In genomic region chr10:40432375-40432774, GRCm38 (mm10) we compare ENCODE assay signal across 14 mouse cellular contexts.
"Had no signal": no experiment of that assay in that cellular context is flagged by ENCODE, and none has a peak within 500 bp of the region (broad histone marks: within the 10 kb centered on the region; RNA-seq: fewer than 3 reads in every experiment).

No protein-coding gene starts in this region.

- H3K4me1 ChIP-seq: midbrain, embryonic 12.5 days; midbrain, embryonic 15.5 days; neural tube, embryonic 12.5 days; stomach, embryonic 15.5 days had no signal

- H3K27me3 ChIP-seq: megakaryocyte, embryonic 14.5 days; midbrain, embryonic 12.5 days; midbrain, embryonic 15.5 days; neural tube, embryonic 12.5 days; stomach, embryonic 15.5 days had no signal

- ATAC-seq: midbrain, embryonic 15.5 days had no signal

- H3K36me3 ChIP-seq: midbrain, embryonic 12.5 days; midbrain, embryonic 15.5 days; neural tube, embryonic 12.5 days; stomach, embryonic 15.5 days had no signal

- DNase-seq: lung, adult 18-20 months; lung, embryonic 14.5 days; lung, postnatal 14 days; lung, postnatal 36 days; right cerebral cortex, postnatal 14 days; thymus, adult 18-20 months; thymus, postnatal 14 days; thymus, postnatal 36 days had no signal

- H3K9ac ChIP-seq: lung, embryonic 14.5 days; midbrain, embryonic 12.5 days; midbrain, embryonic 15.5 days; neural tube, embryonic 12.5 days; stomach, embryonic 15.5 days had no signal

- H3K4me3 ChIP-seq: megakaryocyte, embryonic 14.5 days; midbrain, embryonic 12.5 days; midbrain, embryonic 15.5 days; neural tube, embryonic 12.5 days; stomach, embryonic 15.5 days had no signal

- H3K9me3 ChIP-seq: megakaryocyte, embryonic 14.5 days; midbrain, embryonic 12.5 days; midbrain, embryonic 15.5 days; neural tube, embryonic 12.5 days; stomach, embryonic 15.5 days had no signal

- H3K4me2 ChIP-seq: lung, embryonic 14.5 days; midbrain, embryonic 12.5 days; midbrain, embryonic 15.5 days; neural tube, embryonic 12.5 days; stomach, embryonic 15.5 days had no signal

- H3K27ac ChIP-seq: macrophage; midbrain, embryonic 12.5 days; midbrain, embryonic 15.5 days; neural tube, embryonic 12.5 days; stomach, embryonic 15.5 days had no signal
